Mouse (Mus musculus) right cerebral cortex, adult 18-20 months (tissue): ENCODE results near the gene Kcns1.
"Not testable (repeated sequence)": the region's sequence is repeated elsewhere in the genome, so short reads cannot be mapped to it uniquely, and the experiment has no call there.

Source experiments
- DNase-seq: peaks from one replicate; pipeline ENCODE4 v3.0.0; 2022; ENCODE audit warnings: mixed read lengths

Gene Kcns1

GRCm38 (mm10) chr2:164170902-164171301, at the start of gene Kcns1:
Gene Kcns1, minus strand, starts transcription at chr2:164171113.
- peak; percentile 39 for DNase-seq

- DNase-seq, result no peak
Measured at GRCm38 (mm10) chr2:164219295-164219694, 48.4 kb upstream of the Kcns1 start.

DNA sequence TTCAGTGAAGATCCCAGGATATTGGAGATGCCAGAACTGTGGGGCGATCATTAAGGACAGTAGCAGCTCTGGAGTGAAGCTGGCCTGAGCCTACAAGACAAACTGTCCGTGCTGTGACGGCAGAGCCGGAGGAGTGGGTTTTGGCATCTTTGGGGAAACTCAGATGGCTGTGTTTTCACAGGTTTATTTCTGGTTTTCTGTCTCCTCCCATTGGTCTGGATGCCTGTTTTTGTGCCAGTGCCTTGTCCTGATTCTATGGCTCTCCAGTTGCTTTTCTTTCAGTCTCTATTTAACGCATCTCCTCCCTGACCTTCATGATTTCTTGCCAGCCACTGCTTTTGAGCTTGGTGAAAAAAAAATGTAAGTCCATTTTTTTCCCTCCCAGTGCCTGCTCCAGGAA, 41.8 kb upstream of the Kcns1 start:
- peak; percentile 43 for DNase-seq

DNA sequence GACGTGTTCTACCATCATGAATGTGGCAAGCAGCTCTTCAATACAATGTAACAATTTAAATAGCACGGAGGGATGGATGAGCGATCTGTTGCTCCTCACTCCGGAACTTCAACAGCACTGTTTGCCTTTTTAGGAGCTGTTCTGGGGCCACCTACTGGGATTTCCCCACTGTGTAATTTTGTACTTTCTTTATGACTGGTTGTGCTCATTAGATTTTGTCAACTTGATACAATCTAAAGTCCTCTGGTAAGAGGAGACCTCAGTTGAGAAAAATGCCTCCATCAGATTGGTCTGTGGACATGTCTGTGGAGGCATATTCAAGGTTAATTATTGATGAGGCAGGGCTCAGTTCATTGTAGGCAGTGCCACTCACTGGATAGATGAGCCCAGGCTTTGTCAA, 40.0 kb upstream of the Kcns1 start:
- no peak for DNase-seq

- DNase-seq, result peak; percentile 44
Measured at GRCm38 (mm10) chr2:164206676-164207075, 35.8 kb upstream of the Kcns1 start.

DNA sequence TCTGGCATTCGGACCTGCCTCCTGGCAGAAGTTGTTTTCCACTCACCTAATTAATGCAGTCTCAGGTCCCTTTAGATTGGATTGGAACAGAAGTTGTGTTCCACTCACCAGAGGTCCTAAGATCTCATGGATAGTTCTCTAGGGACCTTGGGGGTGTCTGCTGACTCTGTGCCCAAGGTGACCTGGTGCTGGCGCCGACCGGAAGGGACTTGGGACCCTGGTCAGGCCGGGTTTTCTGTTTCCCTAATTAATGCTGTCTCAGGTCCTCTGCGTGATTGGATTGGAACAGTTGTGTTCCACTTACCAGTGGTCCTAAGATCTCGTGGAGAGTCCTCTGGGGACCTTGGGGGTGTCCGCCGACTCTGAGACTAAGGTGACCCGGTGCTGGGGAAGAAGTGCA, 35.1 kb upstream of the Kcns1 start:
- DNase-seq, result not testable (repeated sequence)

DNA sequence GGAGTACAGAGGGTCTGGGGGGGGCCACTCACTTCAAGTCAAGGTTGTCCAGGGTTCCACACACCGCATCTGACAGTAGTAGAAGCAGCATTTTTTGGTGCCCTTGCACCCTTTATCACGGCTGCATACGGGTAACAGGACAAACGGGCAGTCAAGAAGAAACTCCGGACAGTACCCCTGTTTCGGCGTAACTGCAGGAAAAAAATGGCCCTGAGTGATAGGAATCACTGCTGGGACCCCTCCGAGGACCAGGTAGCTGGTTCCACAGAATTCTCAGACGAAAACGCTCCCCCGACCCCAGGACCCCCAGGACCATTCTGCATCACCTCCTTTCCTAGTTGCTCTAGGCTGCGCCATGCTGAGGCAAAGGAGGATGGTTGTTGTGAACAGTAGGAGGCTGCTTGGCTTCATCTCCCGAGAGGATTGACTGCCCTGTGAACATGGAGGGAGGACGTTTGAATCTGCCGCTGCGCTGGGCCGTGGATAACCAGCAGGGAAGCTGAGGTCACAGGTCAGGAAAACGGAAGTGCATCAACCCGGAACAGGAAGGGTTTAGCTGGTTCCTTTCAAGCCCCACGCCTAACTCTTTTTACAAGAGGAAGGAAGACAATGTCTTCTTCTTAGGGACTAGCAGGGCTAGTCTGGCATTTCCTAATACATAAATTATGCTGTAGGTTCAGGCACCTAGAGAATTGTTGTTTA, 28.9 kb upstream of the Kcns1 start, which contains the start of gene Wfdc15a:
TSS of gene Wfdc15a (minus strand) at position 505 of the 702 bp plus-strand sequence.
- no peak for DNase-seq

GRCm38 (mm10) chr2:164196700-164196990, 25.7 kb upstream of the Kcns1 start:
- no peak for DNase-seq

DNA sequence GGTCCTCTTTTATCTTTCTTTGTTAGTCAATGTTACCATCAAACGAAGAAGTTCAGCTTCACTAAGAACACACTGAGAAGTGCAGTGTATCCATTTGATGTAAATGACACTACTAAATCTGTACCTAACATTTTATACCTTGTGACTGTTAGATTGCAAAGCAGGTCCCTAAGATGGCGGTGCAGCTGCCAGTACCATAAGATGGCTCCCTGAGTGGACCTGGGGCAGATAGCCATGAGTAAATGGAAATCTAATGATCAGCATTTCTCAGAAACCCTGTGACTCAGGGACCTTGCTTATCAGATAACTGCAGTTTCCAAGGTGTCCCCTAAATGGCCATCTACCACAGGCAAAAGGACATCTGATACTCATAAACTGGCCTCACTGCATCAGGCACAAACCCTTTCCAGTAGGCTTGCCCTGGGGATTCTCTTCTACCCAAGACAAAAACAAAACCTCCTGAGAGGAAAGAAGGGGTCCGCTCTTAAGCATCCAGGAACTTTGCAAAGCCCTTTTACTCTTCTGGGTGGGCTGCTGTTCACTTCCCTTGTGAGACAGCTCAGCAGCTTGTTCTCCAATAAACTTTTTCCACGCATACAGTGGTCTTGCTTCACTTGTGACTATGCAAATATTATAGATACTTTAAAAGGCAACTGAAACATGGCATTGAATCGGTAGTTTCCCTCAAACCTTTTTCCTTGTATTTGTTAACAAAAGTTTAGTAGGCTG, 25.2 kb upstream of the Kcns1 start:
- DNase-seq, result no peak

DNA sequence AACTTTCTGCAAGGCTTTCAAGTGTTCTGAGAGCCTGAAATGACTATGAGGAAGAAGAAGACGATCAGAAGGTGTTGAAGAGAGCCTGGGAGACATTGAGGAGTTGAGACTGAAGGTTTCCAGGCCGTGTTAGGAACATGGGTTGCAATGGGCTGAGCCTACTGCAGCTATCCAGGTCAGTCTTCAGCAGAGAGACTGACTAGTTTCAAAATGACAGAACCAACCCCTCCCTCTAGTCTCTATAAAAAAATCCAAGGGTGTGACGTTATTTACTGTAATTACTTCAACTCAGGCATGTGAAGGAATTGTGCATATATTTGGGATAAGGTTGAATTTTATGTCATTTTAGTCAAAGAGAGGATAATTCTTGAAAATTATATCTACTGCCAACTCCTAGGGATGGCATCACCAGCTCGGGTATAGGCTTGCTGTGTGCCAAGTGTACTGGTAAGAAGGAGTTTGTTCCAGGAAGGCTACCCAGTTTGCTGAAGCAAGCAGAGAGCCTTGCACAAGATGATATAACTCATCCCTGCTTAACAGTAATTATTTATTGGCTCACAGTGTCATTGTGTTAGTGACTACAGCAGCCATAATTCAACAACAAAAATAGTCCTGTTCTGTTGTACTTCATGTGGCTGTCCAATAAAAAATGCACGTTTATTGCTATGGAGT, 24.2 kb upstream of the Kcns1 start:
- no peak for DNase-seq

DNA sequence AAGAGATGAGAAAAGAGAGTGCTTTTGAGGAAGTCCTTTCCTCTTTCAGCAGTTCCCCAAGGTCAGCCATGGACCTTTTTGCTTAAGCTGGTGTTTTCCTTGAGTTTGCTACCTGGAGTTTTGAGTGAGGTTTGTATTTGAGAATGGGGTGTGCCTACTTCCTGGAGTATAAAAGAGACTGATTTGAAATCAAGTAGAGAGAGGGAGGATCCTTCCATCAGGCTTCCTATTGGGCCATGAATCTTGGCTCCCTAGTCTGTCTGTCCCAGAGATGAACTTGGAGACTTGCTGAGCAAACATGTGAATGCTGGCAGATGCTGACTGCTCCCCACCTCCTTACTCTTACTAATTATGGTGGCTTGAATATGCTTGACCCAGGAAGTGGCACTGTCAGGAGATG, 21.4 kb upstream of the Kcns1 start:
- no peak for DNase-seq

DNA sequence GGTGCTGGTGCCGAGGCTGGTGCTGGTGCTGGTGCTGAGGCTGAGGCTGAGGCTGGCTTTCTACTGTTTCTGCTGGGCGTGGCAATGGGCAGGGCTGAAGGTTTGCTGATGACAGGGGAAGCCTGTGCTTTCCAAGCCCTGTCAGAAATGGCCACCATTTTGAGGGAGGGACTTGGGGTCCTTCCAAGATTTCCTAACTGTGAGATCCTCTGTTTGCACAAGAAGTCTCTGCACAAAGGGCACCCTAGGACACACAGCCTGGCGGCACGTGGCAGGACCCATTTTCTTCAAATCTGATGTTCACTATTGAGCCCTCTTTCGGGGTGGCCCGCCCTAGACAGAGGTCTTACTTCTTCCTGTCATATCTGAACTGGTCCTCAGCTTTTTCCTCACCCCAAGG, 19.7 kb upstream of the Kcns1 start, which contains the start of gene Wfdc12:
TSS of gene Wfdc12 (minus strand) at position 33 of the 400 bp plus-strand sequence.
- DNase-seq, result no peak

- no peak for DNase-seq
Measured at GRCm38 (mm10) chr2:164188722-164189121, 17.8 kb upstream of the Kcns1 start.

GRCm38 (mm10) chr2:164184145-164184719, 13.3 kb upstream of the Kcns1 start:
- no peak for DNase-seq

GRCm38 (mm10) chr2:164183340-164183739, 12.4 kb upstream of the Kcns1 start:
- DNase-seq, result no peak

GRCm38 (mm10) chr2:164182692-164183255, 11.9 kb upstream of the Kcns1 start, which contains the start of gene Wfdc5:
Gene Wfdc5, minus strand, starts transcription at chr2:164182742.
- no peak for DNase-seq

GRCm38 (mm10) chr2:164180770-164181169, 9.9 kb upstream of the Kcns1 start:
- DNase-seq, result no peak

DNA sequence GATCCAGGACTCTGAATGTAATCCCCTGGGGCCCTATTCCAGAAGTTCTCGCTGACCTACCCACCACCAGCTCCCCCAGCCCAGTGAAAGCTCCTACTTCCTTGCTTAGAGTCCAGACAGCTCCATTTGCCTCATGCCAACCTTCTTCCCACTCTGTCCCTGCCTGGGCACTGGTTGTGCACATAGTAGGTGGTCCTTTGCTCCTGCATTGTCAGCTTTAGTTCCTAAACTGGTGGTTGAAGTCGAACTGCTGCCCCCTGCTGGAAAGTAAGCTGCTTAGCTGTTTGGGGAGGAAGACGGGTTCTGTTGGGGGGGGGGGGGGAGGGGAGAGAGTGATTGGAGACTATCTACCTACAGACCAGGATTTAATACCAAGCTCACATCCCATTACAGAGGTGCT, 9.2 kb upstream of the Kcns1 start:
- no peak for DNase-seq

DNA sequence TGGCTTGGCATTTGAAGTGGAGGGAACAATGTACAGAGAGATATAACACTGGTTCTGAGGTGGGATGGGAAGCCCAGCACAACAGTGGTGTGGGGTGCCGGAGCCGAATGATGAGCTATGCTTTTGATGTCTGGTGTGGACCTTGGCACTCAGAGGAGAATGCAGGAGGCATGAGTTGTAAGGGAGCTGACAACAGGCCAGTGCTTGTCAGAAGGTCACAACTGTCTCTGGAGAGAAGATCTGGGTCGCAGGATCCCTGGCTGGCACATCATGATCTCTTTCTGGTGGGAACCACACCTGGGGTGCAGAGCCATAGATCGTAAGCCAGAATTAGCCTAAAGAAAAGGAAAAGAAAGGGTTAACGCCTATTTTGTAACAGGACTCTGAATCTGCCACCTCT, 6.9 kb upstream of the Kcns1 start:
- no peak for DNase-seq

DNA sequence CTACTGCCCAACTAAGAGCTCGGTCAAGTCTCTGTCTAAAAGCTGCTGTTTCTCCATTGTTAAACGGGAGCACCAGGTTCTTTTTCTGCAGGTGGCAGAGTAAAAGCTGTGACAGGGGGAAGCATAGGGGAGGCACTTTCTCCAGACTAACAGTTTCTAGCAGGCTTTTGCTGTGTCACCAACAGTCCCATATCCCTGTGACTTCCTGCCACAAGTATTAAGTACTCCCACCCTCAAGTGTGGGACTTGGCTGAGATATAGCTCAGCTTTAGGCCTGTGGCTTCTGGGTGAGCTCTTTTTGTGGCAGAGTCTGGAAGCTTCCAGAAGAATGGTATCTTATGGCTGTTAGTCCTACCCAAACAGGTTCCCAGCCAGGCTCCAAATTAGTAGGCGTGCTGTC, 4.9 kb upstream of the Kcns1 start:
- no peak for DNase-seq

- DNase-seq, result peak; percentile 93
Measured at GRCm38 (mm10) chr2:164174649-164175395, 3.9 kb upstream of the Kcns1 start.

- DNase-seq, result no peak
Measured at GRCm38 (mm10) chr2:164173394-164173793, 2.5 kb upstream of the Kcns1 start.
